Mouse (Mus musculus): Measurements from ENCODE around the gene Tbx5.

DNA sequence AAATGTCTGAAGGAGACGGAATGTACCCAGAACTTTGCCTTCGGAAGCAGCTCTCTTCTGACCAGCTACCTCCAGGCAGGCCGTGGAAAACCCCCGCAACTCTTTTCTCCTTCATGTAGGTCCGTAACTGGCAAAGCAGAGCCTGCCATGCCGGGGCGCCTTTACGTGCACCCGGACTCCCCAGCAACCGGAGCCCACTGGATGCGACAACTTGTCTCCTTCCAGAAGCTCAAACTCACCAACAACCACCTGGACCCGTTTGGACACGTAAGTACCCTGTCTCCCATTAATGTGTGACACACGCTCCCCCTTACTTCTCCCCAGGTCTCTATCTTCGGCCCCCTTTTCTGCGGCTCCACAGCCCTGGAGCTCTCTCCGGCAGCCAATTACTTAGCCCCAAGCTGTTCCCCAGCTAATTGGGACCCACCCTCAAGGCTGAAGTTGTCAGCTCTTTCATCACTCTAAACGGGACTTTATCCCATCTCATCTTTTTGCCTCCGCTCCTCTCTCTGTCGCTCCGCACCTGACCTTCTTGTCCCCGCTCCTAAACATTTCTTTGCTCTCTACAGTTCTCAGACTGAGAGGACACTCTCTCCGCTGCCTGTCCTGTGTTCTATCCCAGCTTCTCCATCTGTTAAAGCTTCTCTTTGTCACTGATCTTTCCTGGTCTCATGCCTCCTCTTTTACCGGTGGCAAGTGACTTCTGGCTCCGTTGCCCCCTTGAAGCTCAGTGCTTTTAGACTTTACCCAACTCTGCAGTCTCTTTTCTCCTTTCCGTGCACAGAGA, 9.4 kb downstream of the Tbx5 start:
- TF ChIP-seq CTCF (IDR thresholded peaks at IDR 0.05; ENCODE audit: extremely low read depth, insufficient read depth, insufficient read length, insufficient replicate concordance) = no peak
- no peak for TF ChIP-seq POLR2A (IDR thresholded peaks at IDR 0.05; ENCODE audit: low read depth, low read length)

Data from spleen, adult 2 months (tissue).